In the genomic region with DNA sequence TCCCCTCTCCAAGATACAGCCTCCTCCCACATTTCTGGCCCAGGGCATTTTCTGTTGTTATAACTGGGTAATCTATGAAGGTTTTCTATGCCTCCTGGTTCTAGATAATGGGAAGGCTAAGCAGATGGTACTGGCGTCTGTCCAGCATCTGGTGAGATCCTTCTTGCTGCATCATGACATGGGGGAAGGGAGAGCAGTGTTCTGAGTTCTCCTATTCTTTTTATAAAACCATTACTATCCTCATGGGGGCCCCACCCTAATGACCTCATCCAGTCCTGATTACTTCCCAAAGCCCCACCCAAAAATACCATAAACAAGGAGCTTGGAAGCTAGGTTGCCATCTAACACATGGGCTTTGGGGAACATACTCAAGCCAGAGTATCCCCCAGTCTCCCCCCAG, we compare ENCODE assay signal across 11 mouse cellular contexts. TPM values are rescaled to one million over a fixed set of nuclear protein-coding genes. Genes with fewer than 3 reads are reported as not detected.
DNase-seq lines count a peak whose midpoint lies in the region; ATAC-seq and TF ChIP-seq lines count a peak whose summit lies in the region.
"Had no signal": no experiment of that assay in that cellular context is flagged by ENCODE, and none has a peak within 500 bp of the region (broad histone marks: within the 10 kb centered on the region; RNA-seq: fewer than 3 reads in every experiment).

No protein-coding gene starts in this region.

- no peaks in the 10 kb centered on the region for H3K36me3 ChIP-seq in hindbrain, embryonic 12.5 days
- H3K36me3 ChIP-seq: limb, embryonic 12.5 days had no signal

- in situ Hi-C loops in Patski (cut with MboI; ENCODE audit: low pct_unique_long_range_greater_than_20kb), result no loop called here

- no peaks in the 10 kb centered on the region for H3K9me3 ChIP-seq in hindbrain, embryonic 12.5 days (replicated peaks)
- H3K9me3 ChIP-seq: limb, embryonic 12.5 days had no signal

- TF ChIP-seq CTCF in Patski (IDR thresholded peaks at IDR 0.05), result no peak

- no peak overlapping the region for H3K9ac ChIP-seq in hindbrain, embryonic 12.5 days
- H3K9ac ChIP-seq: limb, embryonic 12.5 days had no signal

- intact Hi-C loops in heart, postnatal 25 days (cut with DNase I), result no loop called here
- intact Hi-C loops in left cerebral cortex, postnatal 10 days (cut with DNase I), result no loop called here

- 76% methylated on average over 1 of the region's 1 CpGs for WGBS in hindbrain, embryonic 12.5 days

- 0 out of 2 replicates have a peak, but pooled peaks cover 2% of the 10 kb centered on the region for H3K4me1 ChIP-seq in hindbrain, embryonic 12.5 days
- H3K4me1 ChIP-seq: limb, embryonic 12.5 days had no signal

- no peak overlapping the region for H3K4me2 ChIP-seq in hindbrain, embryonic 12.5 days (replicated peaks)
- H3K4me2 ChIP-seq: limb, embryonic 12.5 days had no signal

- no peak overlapping the region for H3K27ac ChIP-seq in hindbrain, embryonic 12.5 days
- H3K27ac ChIP-seq: limb, embryonic 12.5 days had no signal

- no peak overlapping the region for H3K4me3 ChIP-seq in hindbrain, embryonic 12.5 days
- H3K4me3 ChIP-seq: erythroblast, embryonic 14.5 days; limb, embryonic 12.5 days had no signal

- CTCF ChIA-PET in Patski (lab: Charles Lee), result interaction anchor here (1.2 kb wide), 1 partner anchor 339 kb away, joined by 3 read pairs; no protein-coding TSS in a partner anchor

- POLR2A ChIA-PET in Patski (lab: Charles Lee), result interaction anchor here (0.9 kb wide), 1 partner anchor 23 kb away, joined by 3 read pairs; no protein-coding TSS in a partner anchor

- H3K27me3 ChIP-seq in Patski, result no peaks in the 10 kb centered on the region
- H3K27me3 ChIP-seq in hindbrain, embryonic 12.5 days, result no peaks in the 10 kb centered on the region

- peak; percentile 69 for DNase-seq in heart, adult 8-10 months (ENCODE audit: low spot score)
- DNase-seq in heart, postnatal 25 days (ENCODE audit: low spot score), result no peak
- no peak for DNase-seq in Patski (ENCODE audit: low read depth, low spot score)
- DNase-seq in cerebellum, postnatal 14 days, result peak; percentile 79 to 83
- DNase-seq in left cerebral cortex, postnatal 10 days (ENCODE audit: extremely low spot score in 1 of 2, low spot score in 2 of 2), result peak; percentile 32 to 59
- DNase-seq in spleen, postnatal 14 days (ENCODE audit: low spot score in 2 of 2), result no peak
- DNase-seq in kidney, postnatal 25 days, result no peak
- DNase-seq: spleen, adult 18-20 months had no signal

- ATAC-seq in Patski, result peak; percentile 44
- no peak for ATAC-seq in hindbrain, embryonic 12.5 days (ENCODE audit: low FRiP score)

RNA-seq across cellular contexts. Expression of a gene that starts 18.6 kb away (rescaled TPM):
- total RNA-seq in heart, adult 8-10 months (2022), result 100 to 1,000 TPM; 470 to 601 (median 547) TPM
- total RNA-seq in heart, postnatal 25 days (2021), result 100 to 1,000 TPM; 552 to 590 TPM
- 452 TPM for polyA plus RNA-seq in Patski (2021)
- total RNA-seq in left cerebral cortex, postnatal 10 days (2021), result 100 to 1,000 TPM; 490 to 500 TPM
- 344 and 432 TPM in 2 replicates for polyA plus RNA-seq in hindbrain, embryonic 12.5 days (2016; fragmentation: Nextera tagmentation; extraction: Ambion mirVana)

Comparison
In these comparisons a context has a peak if more than half of its experiments do, and no peak if none do; other contexts are left out.
1. DNase-seq: peak in heart, adult 8-10 months (single experiment), cerebellum, postnatal 14 days (2 of 2) and left cerebral cortex, postnatal 10 days (2 of 2); none in heart, postnatal 25 days (single experiment), Patski (single experiment), spleen, postnatal 14 days (0 of 2) and kidney, postnatal 25 days (0 of 2).